Mouse (Mus musculus) hindbrain, postnatal 0 days (tissue): ENCODE results near the gene Xpo6. TPM values are rescaled to one million over a fixed set of nuclear protein-coding genes. Genes with fewer than 3 reads are reported as not detected.

Experiments used
- ATAC-seq: fragments of 200-750 bp; cut with Nextera tagmentation; 2 replicates; pipeline ENCODE4 v1.8.0; 2017; ENCODE audit warnings: mild to moderate bottlenecking, moderate TSS enrichment, moderate library complexity
- DNase-seq: peaks from one replicate; pipeline ENCODE4 v3.0.0-alpha.2; 2015; ENCODE audit warnings: low spot score
- H3K27ac ChIP-seq: fragments of 300-500 bp; sonication (generic); 2 replicates; pipeline ENCODE4 v1.5.1; 2014; ENCODE audit warnings: mild to moderate bottlenecking
- H3K27me3 ChIP-seq: fragments of 300-500 bp; sonication (generic); 2 replicates; pipeline ENCODE4 v1.6.1; 2014; ENCODE audit warnings: low read length, mixed read lengths; ENCODE audit not compliant: insufficient read depth
- H3K36me3 ChIP-seq: fragments of 300-500 bp; sonication (generic); 2 replicates; pipeline ENCODE4 v1.6.1; 2014; ENCODE audit warnings: low read length, mixed read lengths; ENCODE audit not compliant: insufficient read depth
- H3K4me1 ChIP-seq: fragments of 300-500 bp; sonication (generic); 2 replicates; pipeline ENCODE4 v1.6.1; 2014; ENCODE audit warnings: antibody characterized with exemption, low read length, mixed read lengths; ENCODE audit not compliant: insufficient read depth
- H3K4me2 ChIP-seq: fragments of 300-500 bp; sonication (generic); 2 replicates; pipeline ENCODE4 v1.6.1; 2014; ENCODE audit warnings: low read depth, mild to moderate bottlenecking, low read length, moderate library complexity, mixed read lengths
- H3K4me3 ChIP-seq: fragments of 300-500 bp; sonication (generic); 2 replicates; pipeline ENCODE4 v1.5.1; 2014; ENCODE audit warnings: low read length
- H3K9ac ChIP-seq: fragments of 300-500 bp; sonication (generic); replicated peaks from 2 replicates; pipeline ENCODE4 v1.6.1; 2014; ENCODE audit warnings: mild to moderate bottlenecking, low read length, moderate library complexity, mixed read lengths
- H3K9me3 ChIP-seq: fragments of 300-500 bp; sonication (generic); 2 replicates; pipeline ENCODE4 v1.6.1; 2016; ENCODE audit warnings: low read length, mixed read lengths
- CTCF ChIP-seq: IDR thresholded peaks from 2 replicates; pipeline ENCODE4 v1.5.1; 2016; ENCODE audit warnings: antibody characterized with exemption, control low read depth, low read depth
- WGBS: fragments of 180-500 bp; shearing (Covaris S2); extraction: QIAGEN DNeasy Blood & Tissue Kit; methylation state at CpG from one replicate; pipeline ENCODE4 v1.1.7; 2014; 5-methylcytosine and 5-hydroxymethylcytosine counted together
- polyA plus RNA-seq: library from polyadenylated mRNA; unstranded; fragments of >200 nt; fragmentation: Nextera tagmentation; extraction: Ambion mirVana; gene quantifications from 2 replicates; pipeline ENCODE4 v1.2.1, GENCODE M21; 2015
- total RNA-seq: library from RNA; depleted of rRNA; stranded (reverse); fragments of >200 nt; gene quantifications from 2 replicates; pipeline ENCODE4 v1.2.3, GENCODE M21; 2014

Xpo6 gene
- total and polyA plus RNA-seq, 2 experiments from 2014 or later: 45.4 to 124 TPM

GRCm38 (mm10) chr7:126226136-126226535 is 25.8 kb upstream of the Xpo6 start:
- WGBS: 26% methylated on average over 5 of the region's 5 CpGs
- Histone ChIP-seq H3K36me3 (no peaks in the 10 kb centered on the region), H3K4me2 (no peak overlapping the region), H3K9ac (no peak overlapping the region), H3K4me1 (no peaks in the 10 kb centered on the region), H3K9me3 (no peaks in the 10 kb centered on the region), H3K4me3 (no peak overlapping the region), H3K27me3 (no peaks in the 10 kb centered on the region), H3K27ac (no peak overlapping the region)
- TF ChIP-seq CTCF: no peak
- DNase-seq: no peak
- ATAC-seq: no peak

- H3K9ac ChIP-seq: no peak overlapping the region
- no peak overlapping the region for H3K4me2 ChIP-seq
- 65% methylated on average over 3 of the region's 3 CpGs for WGBS
- no peaks in the 10 kb centered on the region for H3K27me3 ChIP-seq
- H3K36me3 ChIP-seq: no peaks in the 10 kb centered on the region
- no peaks in the 10 kb centered on the region for H3K4me1 ChIP-seq
- H3K27ac ChIP-seq: no peak overlapping the region
- ATAC-seq: no peak
- no peaks in the 10 kb centered on the region for H3K9me3 ChIP-seq
- no peak for DNase-seq
- TF ChIP-seq CTCF: no peak
- H3K4me3 ChIP-seq: no peak overlapping the region
These were observed 22.5 kb upstream of the Xpo6 start for GRCm38 (mm10) chr7:126222753-126223152.

GRCm38 (mm10) chr7:126220611-126221010 is 20.3 kb upstream of the Xpo6 start:
- no peak for TF ChIP-seq CTCF
- no peaks in the 10 kb centered on the region for H3K27me3 ChIP-seq
- H3K4me2 ChIP-seq: no peak overlapping the region
- H3K27ac ChIP-seq: no peak overlapping the region
- no peak overlapping the region for H3K4me3 ChIP-seq
- ATAC-seq (no peak), DNase-seq (no peak)
- no peak overlapping the region for H3K9ac ChIP-seq
- H3K9me3 ChIP-seq: no peaks in the 10 kb centered on the region
- WGBS: 12% methylated on average over 1 of the region's 1 CpGs
- H3K4me1 ChIP-seq: no peaks in the 10 kb centered on the region
- no peaks in the 10 kb centered on the region for H3K36me3 ChIP-seq

GRCm38 (mm10) chr7:126218311-126218710 is 18.0 kb upstream of the Xpo6 start:
- H3K27ac ChIP-seq: no peak overlapping the region
- H3K9ac ChIP-seq: no peak overlapping the region
- H3K9me3 ChIP-seq: no peaks in the 10 kb centered on the region
- H3K4me3 ChIP-seq: no peak overlapping the region
- no peaks in the 10 kb centered on the region for H3K36me3 ChIP-seq
- no peak for TF ChIP-seq CTCF
- H3K27me3 ChIP-seq: no peaks in the 10 kb centered on the region
- no peak for ATAC-seq
- no peak for DNase-seq
- WGBS: 87% methylated on average over 1 of the region's 1 CpGs
- H3K4me2 ChIP-seq: no peak overlapping the region
- no peaks in the 10 kb centered on the region for H3K4me1 ChIP-seq

- no peak overlapping the region for H3K27ac ChIP-seq
- no peak overlapping the region for H3K4me2 ChIP-seq
- WGBS: 17% methylated on average over 1 of the region's 1 CpGs
- H3K4me3 ChIP-seq: no peak overlapping the region
- no peak overlapping the region for H3K9ac ChIP-seq
- TF ChIP-seq CTCF: no peak
- ATAC-seq: no peak
- peak; percentile 54 for DNase-seq
- no peaks in the 10 kb centered on the region for H3K36me3 ChIP-seq
- no peaks in the 10 kb centered on the region for H3K9me3 ChIP-seq
- no peaks in the 10 kb centered on the region for H3K27me3 ChIP-seq
- no peaks in the 10 kb centered on the region for H3K4me1 ChIP-seq
These were observed 16.6 kb upstream of the Xpo6 start for GRCm38 (mm10) chr7:126216867-126217266.

GRCm38 (mm10) chr7:126210856-126211255 is 10.6 kb upstream of the Xpo6 start:
- no peak overlapping the region for H3K27ac ChIP-seq
- H3K9me3 ChIP-seq: no peaks in the 10 kb centered on the region
- DNase-seq (no peak), ATAC-seq (no peak)
- TF ChIP-seq CTCF: no peak
- no peak overlapping the region for H3K9ac ChIP-seq
- H3K4me1 ChIP-seq: no peaks in the 10 kb centered on the region
- WGBS: 94% methylated on average over 5 of the region's 5 CpGs
- H3K4me3 ChIP-seq: no peak overlapping the region
- H3K4me2 ChIP-seq: no peak overlapping the region
- no peaks in the 10 kb centered on the region for H3K27me3 ChIP-seq
- H3K36me3 ChIP-seq: no peaks in the 10 kb centered on the region

- Histone ChIP-seq H3K27me3 (no peaks in the 10 kb centered on the region), H3K9ac (no peak overlapping the region), H3K9me3 (no peaks in the 10 kb centered on the region), H3K36me3 (no peaks in the 10 kb centered on the region), H3K4me1 (no peaks in the 10 kb centered on the region), H3K4me2 (peak overlapping the region; percentile 81), H3K4me3 (peak overlapping the region; percentile 96), H3K27ac (no peak overlapping the region; the same call in 1 of the 2 replicates)
- ATAC-seq (no peak), DNase-seq (no peak)
- no peak for TF ChIP-seq CTCF
- 96% methylated on average over 4 of the region's 4 CpGs for WGBS
These were observed 670 bp upstream of the Xpo6 start for GRCm38 (mm10) chr7:126200997-126201345.

GRCm38 (mm10) chr7:126199691-126200102 is 604 bp downstream of the Xpo6 start:
- Histone ChIP-seq H3K4me2 (peak overlapping the region; percentile 81), H3K27ac (peak overlapping the region; percentile 94), H3K36me3 (no peaks in the 10 kb centered on the region), H3K4me3 (peak overlapping the region; percentile 96), H3K27me3 (no peaks in the 10 kb centered on the region), H3K4me1 (no peaks in the 10 kb centered on the region), H3K9ac (peak overlapping the region; percentile 99), H3K9me3 (no peaks in the 10 kb centered on the region)
- TF ChIP-seq CTCF: peak; percentile 9; the same call in 1 of the 2 replicates
- peak; percentile 68 for ATAC-seq
- DNase-seq: peak; percentile 56
- under 1% methylated on average over 27 of the region's 27 CpGs for WGBS
